ENCODE assay signal across 26 mouse cellular contexts in genomic region chr12:105281070-105281469, GRCm38 (mm10). TPM values are rescaled to one million over a fixed set of nuclear protein-coding genes. Genes with fewer than 3 reads are reported as not detected.
DNase-seq lines count a peak whose midpoint lies in the region; ATAC-seq lines count a peak whose summit lies in the region.
"Had no signal": no experiment of that assay in that cellular context is flagged by ENCODE, and none has a peak within 500 bp of the region (broad histone marks: within the 10 kb centered on the region; RNA-seq: fewer than 3 reads in every experiment).

No protein-coding gene starts in this region.

- no peak for DNase-seq in forebrain, embryonic 11.5 days (ENCODE audit: low spot score)
- peak; percentile 13 to 15 for DNase-seq in kidney, postnatal 4 days
- DNase-seq in kidney, adult 11 months, result no peak
- peak; percentile 48 for DNase-seq in ZHBTc4 (ENCODE audit: low read depth, low spot score)
- peak; percentile 45 for DNase-seq in mesoderm, embryonic 11.5 days (ENCODE audit: low read depth, low spot score)
- no peak for DNase-seq in right cerebral cortex, adult 18-20 months
- DNase-seq in cerebellum, postnatal 14 days, result no peak
- DNase-seq: cerebellum, adult 2 months; gastrocnemius, adult 2 months; kidney, postnatal 14 days; layer of hippocampus, adult 9-11 months; liver, embryonic 13.5 days; midbrain, embryonic 14.5 days; spleen, adult 18-20 months; thymus, postnatal 36 days had no signal

- no peaks in the 10 kb centered on the region for H3K9me3 ChIP-seq in forebrain, embryonic 11.5 days (ENCODE audit: control insufficient read depth, low read length)
- H3K9me3 ChIP-seq in forebrain, embryonic 12.5 days, result no peaks in the 10 kb centered on the region
- H3K9me3 ChIP-seq: forebrain, embryonic 10.5 days; heart, embryonic 10.5 days; limb, embryonic 13.5 days; liver, embryonic 13.5 days had no signal

- no peaks in the 10 kb centered on the region for H3K36me3 ChIP-seq in forebrain, embryonic 11.5 days (ENCODE audit: control insufficient read depth, insufficient read depth, low read length)
- H3K36me3 ChIP-seq in forebrain, embryonic 12.5 days (replicated peaks), result no peaks in the 10 kb centered on the region
- H3K36me3 ChIP-seq: forebrain, embryonic 10.5 days; heart, embryonic 10.5 days; hindbrain, embryonic 12.5 days; limb, embryonic 13.5 days; liver, embryonic 13.5 days had no signal

- 30% methylated on average over 8 of the region's 8 CpGs for WGBS in forebrain, embryonic 11.5 days
- WGBS in forebrain, embryonic 12.5 days, result 33% methylated on average over 8 of the region's 8 CpGs

- no peak overlapping the region for H3K27ac ChIP-seq in forebrain, embryonic 11.5 days (ENCODE audit: low read depth, low read length)
- H3K27ac ChIP-seq in forebrain, embryonic 12.5 days, result no peak overlapping the region
- H3K27ac ChIP-seq: forebrain, embryonic 10.5 days; gastrocnemius, adult 2 months; heart, embryonic 10.5 days; hindbrain, embryonic 12.5 days; limb, embryonic 13.5 days; liver, embryonic 13.5 days had no signal

- H3K4me2 ChIP-seq in forebrain, embryonic 11.5 days (ENCODE audit: low read depth, low read length, severe bottlenecking), result no peak overlapping the region
- no peak overlapping the region for H3K4me2 ChIP-seq in forebrain, embryonic 12.5 days
- H3K4me2 ChIP-seq: hindbrain, embryonic 12.5 days; limb, embryonic 13.5 days; liver, embryonic 13.5 days had no signal

- H3K4me1 ChIP-seq in forebrain, embryonic 11.5 days (replicated peaks; ENCODE audit: control insufficient read depth, insufficient read depth, low read length), result no peaks in the 10 kb centered on the region; the same call in 1 of the 2 replicates
- H3K4me1 ChIP-seq in forebrain, embryonic 12.5 days, result peaks cover 13% of the 10 kb centered on the region
- H3K4me1 ChIP-seq: limb, embryonic 13.5 days; liver, embryonic 13.5 days had no signal

- H3K27me3 ChIP-seq in forebrain, embryonic 11.5 days (ENCODE audit: control insufficient read depth, insufficient read depth, low read length), result no peaks in the 10 kb centered on the region
- 0 out of 2 replicates have a peak, but pooled peaks cover 4% of the 10 kb centered on the region for H3K27me3 ChIP-seq in forebrain, embryonic 12.5 days
- H3K27me3 ChIP-seq: liver, embryonic 13.5 days had no signal

- ATAC-seq in forebrain, embryonic 11.5 days (replicated peaks; ENCODE audit: low FRiP score), result 0 out of 2 replicates have a peak, but pooled peaks have one; percentile 18
- no peak for ATAC-seq in forebrain, embryonic 12.5 days (ENCODE audit: low FRiP score)
- ATAC-seq: lung, postnatal 0 days had no signal

- no peak overlapping the region for H3K9ac ChIP-seq in forebrain, embryonic 11.5 days (ENCODE audit: low read length)
- H3K9ac ChIP-seq in forebrain, embryonic 12.5 days, result no peak overlapping the region
- H3K9ac ChIP-seq: hindbrain, embryonic 12.5 days; limb, embryonic 13.5 days; liver, embryonic 13.5 days had no signal

- no peak overlapping the region for H3K4me3 ChIP-seq in forebrain, embryonic 11.5 days (ENCODE audit: low read depth, low read length)
- no peak overlapping the region for H3K4me3 ChIP-seq in forebrain, embryonic 12.5 days (replicated peaks)
- H3K4me3 ChIP-seq: forebrain, embryonic 10.5 days; gastrocnemius, adult 2 months; heart, embryonic 10.5 days; hindbrain, embryonic 12.5 days; limb, embryonic 13.5 days; liver, embryonic 13.5 days; myocyte had no signal

RNA-seq across cellular contexts. Expression of gene Tunar, which starts 52.6 kb away (rescaled TPM):
- 0.65 and 0.91 TPM in 2 replicates for polyA plus RNA-seq in forebrain, embryonic 11.5 days (2014; fragmentation: Nextera tagmentation; extraction: Ambion mirVana)
- 1.4 and 1.7 TPM in 2 replicates for polyA plus RNA-seq in forebrain, embryonic 12.5 days (2016; fragmentation: Nextera tagmentation; extraction: Ambion mirVana)
- polyA plus RNA-seq: gonadal fat pad, adult 2 months; heart, postnatal 0 days; lung, postnatal 0 days; myocyte had no signal

RNA-seq across cellular contexts. Expression of gene Tcl1, which starts 58.5 kb away (rescaled TPM):
- not detected in 2 replicates for polyA plus RNA-seq in forebrain, embryonic 11.5 days (2014; fragmentation: Nextera tagmentation; extraction: Ambion mirVana)
- not detected in 2 replicates for polyA plus RNA-seq in forebrain, embryonic 12.5 days (2016; fragmentation: Nextera tagmentation; extraction: Ambion mirVana)
- polyA plus RNA-seq: cerebellum, adult 2 months; forebrain, embryonic 10.5 days; gonadal fat pad, adult 2 months; heart, embryonic 10.5 days; heart, postnatal 0 days; hindbrain, embryonic 12.5 days; intestine, embryonic 14.5 days; liver, embryonic 13.5 days; lung, postnatal 0 days; midbrain, embryonic 14.5 days; myocyte; stomach, embryonic 14.5 days had no signal

Comparison
In these comparisons a context has a peak if more than half of its experiments do, and no peak if none do; other contexts are left out.
1. DNase-seq: peak in kidney, postnatal 4 days (2 of 2), ZHBTc4 (single experiment) and mesoderm, embryonic 11.5 days (single experiment); none in forebrain, embryonic 11.5 days (single experiment), kidney, adult 11 months (single experiment), right cerebral cortex, adult 18-20 months (single experiment) and cerebellum, postnatal 14 days (0 of 2).